ENCODE assay signal across 25 mouse cellular contexts in genomic region chr10:67383352-67383751, GRCm38 (mm10).
"Had no signal": no experiment of that assay in that cellular context is flagged by ENCODE, and none has a peak within 500 bp of the region (broad histone marks: within the 10 kb centered on the region; RNA-seq: fewer than 3 reads in every experiment).

No protein-coding gene starts in this region.

- DNase-seq: gastrocnemius, postnatal 14 days; gastrocnemius, postnatal 36 days; heart, adult 18-20 months; heart, postnatal 10 days; kidney, adult 11 months; kidney, adult 2 months; kidney, adult 9 months; kidney, postnatal 25 days; kidney, postnatal 4 days; liver; liver, embryonic 13.5 days had no signal

- H3K27me3 ChIP-seq: heart, embryonic 12.5 days; hindbrain, embryonic 13.5 days; hindbrain, embryonic 15.5 days; kidney, embryonic 15.5 days; limb, embryonic 12.5 days; liver, embryonic 13.5 days; liver, embryonic 15.5 days had no signal

- H3K4me1 ChIP-seq: heart, embryonic 10.5 days; heart, embryonic 12.5 days; hindbrain, embryonic 13.5 days; hindbrain, embryonic 15.5 days; liver, embryonic 13.5 days; liver, embryonic 15.5 days had no signal

- H3K9ac ChIP-seq: heart, embryonic 12.5 days; hindbrain, embryonic 13.5 days; hindbrain, embryonic 15.5 days; kidney, embryonic 15.5 days; limb, embryonic 12.5 days; liver, embryonic 13.5 days; liver, embryonic 15.5 days had no signal

- H3K36me3 ChIP-seq: heart, embryonic 10.5 days; heart, embryonic 12.5 days; hindbrain, embryonic 13.5 days; hindbrain, embryonic 15.5 days; kidney, embryonic 15.5 days; limb, embryonic 10.5 days; limb, embryonic 12.5 days; liver, embryonic 13.5 days; liver, embryonic 15.5 days had no signal

- ATAC-seq: hindbrain, postnatal 0 days; intestine, embryonic 16.5 days had no signal

- H3K4me3 ChIP-seq: heart, embryonic 10.5 days; heart, embryonic 12.5 days; hindbrain, embryonic 13.5 days; hindbrain, embryonic 15.5 days; kidney, embryonic 15.5 days; layer of hippocampus, adult 2 months; left cerebral cortex, adult 2 months; limb, embryonic 10.5 days; limb, embryonic 12.5 days; liver, embryonic 13.5 days; liver, embryonic 15.5 days had no signal

- H3K4me2 ChIP-seq: heart, embryonic 12.5 days; hindbrain, embryonic 13.5 days; hindbrain, embryonic 15.5 days; kidney, embryonic 15.5 days; limb, embryonic 12.5 days; liver, embryonic 11.5 days; liver, embryonic 13.5 days; liver, embryonic 15.5 days had no signal

- H3K9me3 ChIP-seq: heart, embryonic 10.5 days; heart, embryonic 12.5 days; hindbrain, embryonic 13.5 days; hindbrain, embryonic 15.5 days; kidney, embryonic 15.5 days; limb, embryonic 10.5 days; limb, embryonic 12.5 days; liver, embryonic 13.5 days; liver, embryonic 15.5 days had no signal

- H3K27ac ChIP-seq: heart, embryonic 10.5 days; hindbrain, embryonic 13.5 days; hindbrain, embryonic 15.5 days; hindbrain, postnatal 0 days; kidney, embryonic 15.5 days; kidney, postnatal 0 days; layer of hippocampus, adult 2 months; left cerebral cortex, adult 2 months; limb, embryonic 10.5 days; limb, embryonic 12.5 days; liver, embryonic 13.5 days; liver, embryonic 15.5 days had no signal
